Mouse (Mus musculus): ENCODE data around the gene Thap3.

DNA sequence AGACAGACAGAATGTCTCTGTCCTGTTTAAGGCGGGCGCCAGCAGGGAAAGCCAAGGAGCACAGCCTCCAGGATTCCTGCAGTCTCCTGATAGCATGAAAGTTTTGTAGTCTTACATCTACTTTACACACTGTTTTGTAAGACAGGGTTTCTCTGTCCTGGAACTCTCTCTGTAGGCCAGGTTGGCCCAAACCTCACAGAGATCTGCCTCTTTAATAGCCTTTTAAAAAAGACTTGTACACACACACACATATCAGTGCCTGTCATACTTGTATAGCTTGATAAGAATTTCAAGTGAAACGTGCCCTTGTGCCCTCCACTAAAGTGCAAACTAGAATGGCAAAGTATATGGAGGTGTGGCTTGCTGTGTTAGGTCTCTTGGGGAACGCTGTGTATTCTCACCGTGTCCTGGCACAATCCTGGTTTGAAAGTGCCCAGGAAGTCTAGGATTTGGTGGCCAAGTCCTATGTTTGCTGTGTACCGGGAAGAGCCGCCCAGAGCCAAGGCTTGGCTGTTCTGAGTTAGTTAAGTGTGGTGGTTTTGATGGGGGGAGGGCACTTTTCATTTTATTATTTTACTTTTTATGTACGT is 22.5 kb upstream of the Thap3 start:
- TF ChIP-seq POLR2A (IDR thresholded peaks at IDR 0.05; ENCODE audit: extremely low read depth, insufficient read depth, low read length) (no peak), CTCF (IDR thresholded peaks at IDR 0.05; ENCODE audit: extremely low read depth, insufficient read depth, low read length) (no peak)

Measured in cortical plate, adult 2 months (tissue).